Mouse (Mus musculus): ENCODE results near the gene Gm4792.

GRCm38 (mm10) chr10:94341501-94341900 lies 43.0 kb upstream of the Gm4792 start:
- no peak for TF ChIP-seq CTCF (IDR thresholded peaks at IDR 0.05; ENCODE audit: control insufficient read depth, insufficient read depth, insufficient replicate concordance, low read depth, low read length)
- TF ChIP-seq POLR2A (IDR thresholded peaks at IDR 0.05; ENCODE audit: control insufficient read depth, low read depth, low read length), result no peak

All from testis, adult 2 months (tissue).